Comparison of ENCODE assay signal across 32 mouse cellular contexts in genomic region chr11:108840195-108840594, GRCm38 (mm10).
"Had no signal": no experiment of that assay in that cellular context is flagged by ENCODE, and none has a peak within 500 bp of the region (broad histone marks: within the 10 kb centered on the region; RNA-seq: fewer than 3 reads in every experiment).

No protein-coding gene starts in this region.

- DNase-seq: left cerebral cortex, postnatal 4 days; liver; liver, embryonic 13.5 days; liver, postnatal 0 days; lung, adult 18-20 months; lung, adult 2 months; lung, embryonic 14.5 days; lung, postnatal 10 days; lung, postnatal 14 days; lung, postnatal 36 days; lung, postnatal 4 days; midbrain, embryonic 14.5 days had no signal

- H3K4me1 ChIP-seq: liver, embryonic 12.5 days; liver, embryonic 13.5 days; liver, embryonic 15.5 days; lung, embryonic 15.5 days; megakaryocyte, embryonic 14.5 days; midbrain, embryonic 15.5 days had no signal

- ATAC-seq: liver, embryonic 12.5 days; liver, postnatal 0 days; lung, postnatal 0 days; midbrain, embryonic 13.5 days; midbrain, embryonic 15.5 days; midbrain, embryonic 16.5 days had no signal

- H3K27ac ChIP-seq: limb, embryonic 10.5 days; limb, embryonic 12.5 days; limb, embryonic 13.5 days; limb, embryonic 15.5 days; liver, embryonic 12.5 days; liver, embryonic 13.5 days; liver, embryonic 14.5 days; liver, embryonic 15.5 days; lung, embryonic 15.5 days; macrophage; midbrain, embryonic 10.5 days; midbrain, embryonic 12.5 days; midbrain, embryonic 13.5 days; midbrain, embryonic 15.5 days; neural tube, embryonic 12.5 days had no signal

- H3K27me3 ChIP-seq: limb, embryonic 12.5 days; limb, embryonic 13.5 days; limb, embryonic 15.5 days; liver, embryonic 12.5 days; liver, embryonic 13.5 days; liver, embryonic 15.5 days; lung, embryonic 15.5 days; megakaryocyte, embryonic 14.5 days; midbrain, embryonic 13.5 days; midbrain, embryonic 15.5 days; neural tube, embryonic 12.5 days had no signal

- H3K4me3 ChIP-seq: limb, embryonic 10.5 days; limb, embryonic 12.5 days; limb, embryonic 13.5 days; limb, embryonic 15.5 days; liver, embryonic 12.5 days; liver, embryonic 13.5 days; liver, embryonic 15.5 days; lung, embryonic 15.5 days; megakaryocyte, embryonic 14.5 days; midbrain, embryonic 10.5 days; midbrain, embryonic 12.5 days; midbrain, embryonic 13.5 days; midbrain, embryonic 15.5 days; myocyte; neural tube, embryonic 12.5 days had no signal

- H3K9me3 ChIP-seq: limb, embryonic 10.5 days; limb, embryonic 12.5 days; limb, embryonic 13.5 days; limb, embryonic 15.5 days; liver, embryonic 12.5 days; liver, embryonic 13.5 days; liver, embryonic 15.5 days; lung, embryonic 15.5 days; megakaryocyte, embryonic 14.5 days; midbrain, embryonic 10.5 days; midbrain, embryonic 12.5 days; midbrain, embryonic 13.5 days; midbrain, embryonic 15.5 days; neural tube, embryonic 12.5 days had no signal

- H3K4me2 ChIP-seq: limb, embryonic 12.5 days; limb, embryonic 13.5 days; limb, embryonic 15.5 days; liver, embryonic 11.5 days; liver, embryonic 12.5 days; liver, embryonic 13.5 days; liver, embryonic 15.5 days; lung, embryonic 14.5 days; lung, embryonic 15.5 days; midbrain, embryonic 11.5 days; midbrain, embryonic 12.5 days; midbrain, embryonic 13.5 days; midbrain, embryonic 15.5 days; neural tube, embryonic 12.5 days had no signal

- H3K9ac ChIP-seq: limb, embryonic 12.5 days; limb, embryonic 13.5 days; limb, embryonic 15.5 days; liver, embryonic 12.5 days; liver, embryonic 13.5 days; liver, embryonic 14.5 days; liver, embryonic 15.5 days; liver, postnatal 0 days; lung, embryonic 14.5 days; lung, embryonic 15.5 days; midbrain, embryonic 12.5 days; midbrain, embryonic 13.5 days; midbrain, embryonic 15.5 days; neural tube, embryonic 12.5 days had no signal

- H3K36me3 ChIP-seq: limb, embryonic 10.5 days; limb, embryonic 12.5 days; limb, embryonic 13.5 days; limb, embryonic 15.5 days; liver, embryonic 12.5 days; liver, embryonic 13.5 days; liver, embryonic 15.5 days; lung, embryonic 15.5 days; midbrain, embryonic 10.5 days; midbrain, embryonic 12.5 days; midbrain, embryonic 13.5 days; midbrain, embryonic 15.5 days; neural tube, embryonic 12.5 days had no signal
